Mouse (Mus musculus) embryonic facial prominence, embryonic 13.5 days (tissue): ENCODE measurements around the gene Rnf138rt1. TPM values are rescaled to one million over a fixed set of nuclear protein-coding genes. Genes with fewer than 3 reads are reported as not detected.

Source experiments
- ATAC-seq: fragments of 200-750 bp; cut with Nextera tagmentation; 2 replicates; pipeline ENCODE4 v1.8.0; 2017; ENCODE audit warnings: low read depth; ENCODE audit not compliant: insufficient number of reproducible peaks, insufficient read depth, low FRiP score, low TSS enrichment
- H3K27ac ChIP-seq: fragments of 300-500 bp; sonication (generic); 2 replicates; pipeline ENCODE4 v1.5.1; 2015; ENCODE audit warnings: moderate library complexity, mild to moderate bottlenecking, inconsistent platforms
- H3K27me3 ChIP-seq: fragments of 300-500 bp; sonication (generic); 2 replicates; pipeline ENCODE4 v1.6.1; 2015; ENCODE audit warnings: mild to moderate bottlenecking, inconsistent platforms
- H3K36me3 ChIP-seq: fragments of 300-500 bp; sonication (generic); 2 replicates; pipeline ENCODE4 v1.6.1; 2015; ENCODE audit warnings: mild to moderate bottlenecking, inconsistent platforms
- H3K4me1 ChIP-seq: fragments of 300-500 bp; sonication (generic); 2 replicates; pipeline ENCODE4 v1.6.1; 2015; ENCODE audit warnings: inconsistent platforms
- H3K4me2 ChIP-seq: fragments of 300-500 bp; sonication (generic); 2 replicates; pipeline ENCODE4 v1.6.1; 2015; ENCODE audit warnings: moderate library complexity, mild to moderate bottlenecking, inconsistent platforms
- H3K4me3 ChIP-seq: fragments of 300-500 bp; sonication (generic); 2 replicates; pipeline ENCODE4 v1.5.1; 2015; ENCODE audit warnings: mild to moderate bottlenecking, inconsistent platforms
- H3K9ac ChIP-seq: fragments of 300-500 bp; sonication (generic); 2 replicates; pipeline ENCODE4 v1.6.1; 2015; ENCODE audit warnings: mild to moderate bottlenecking, inconsistent platforms
- H3K9me3 ChIP-seq: fragments of 300-500 bp; sonication (generic); 2 replicates; pipeline ENCODE4 v1.6.1; 2016; ENCODE audit warnings: inconsistent platforms
- whole genome bisulfite sequencing: fragments of 180-500 bp; shearing (Covaris S2); methylation state at CpG from one replicate; pipeline ENCODE4 v1.1.7; 2015; ENCODE audit warnings: mixed read lengths; 5-methylcytosine and 5-hydroxymethylcytosine counted together
- polyA plus RNA-seq: library from polyadenylated mRNA; unstranded; fragments of >200 nt; fragmentation: Nextera tagmentation; extraction: Ambion mirVana; gene quantifications from 2 replicates; pipeline ENCODE4 v1.2.1, GENCODE M21; 2015

The Rnf138rt1 gene
- 0.22 and 0.35 TPM in 2 replicates for polyA plus RNA-seq

DNA sequence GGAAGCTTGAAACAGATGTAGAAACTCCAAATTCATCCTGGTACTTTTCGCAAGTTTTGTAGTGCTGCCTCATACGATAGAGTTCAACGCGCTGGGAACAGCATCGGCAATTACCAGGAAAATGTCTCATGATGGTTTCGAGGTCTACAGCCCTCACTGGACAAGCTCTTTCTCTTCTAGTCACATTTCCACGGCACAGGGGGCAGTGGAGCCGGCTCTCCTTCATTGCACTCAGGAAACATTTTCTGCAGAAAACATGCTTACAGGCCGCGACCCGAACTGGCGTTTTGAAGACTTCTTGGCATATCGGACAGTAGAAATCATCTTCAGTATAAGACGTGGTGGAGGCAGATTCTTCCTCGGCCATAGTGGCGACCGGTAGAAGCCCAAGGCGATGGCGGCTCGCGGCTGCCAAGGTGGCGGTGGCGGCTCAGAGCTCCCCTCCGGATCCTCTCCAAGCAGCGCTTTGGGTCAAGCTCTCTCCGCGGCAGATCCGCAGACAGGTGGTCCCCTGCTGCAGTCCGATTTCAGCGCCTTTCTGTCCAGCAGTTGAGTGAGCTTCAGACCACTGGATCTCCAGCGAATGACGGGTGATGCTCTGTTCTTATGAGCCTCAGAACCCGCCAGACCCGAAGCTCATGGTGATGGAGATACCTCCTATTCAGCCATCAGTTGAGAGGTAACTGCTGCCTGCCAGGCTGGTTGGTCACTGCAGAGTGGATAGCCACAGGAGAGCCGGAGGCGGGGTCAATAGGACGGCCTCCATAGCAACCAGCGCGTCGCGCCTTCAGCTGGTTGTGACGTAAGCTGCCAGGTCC, at the start of gene Rnf138rt1:
Rnf138rt1 (minus strand) TSS at position 713 of the 818 bp plus-strand sequence.
- no peaks in the 10 kb centered on the region for H3K4me1 ChIP-seq
- no peaks in the 10 kb centered on the region for H3K9me3 ChIP-seq
- H3K27ac ChIP-seq = no peak within 1 kb of the TSS
- no peak for ATAC-seq
- no peak within 1 kb of the TSS for H3K9ac ChIP-seq
- H3K27me3 ChIP-seq = peaks cover 69% of the 10 kb centered on the region
- H3K4me3 ChIP-seq = peak within 1 kb of the TSS; percentile 40
- peak within 1 kb of the TSS; percentile 69 for H3K4me2 ChIP-seq
- H3K36me3 ChIP-seq = no peaks in the 10 kb centered on the region
- WGBS = 32% methylated on average over 42 of the region's 42 CpGs

DNA sequence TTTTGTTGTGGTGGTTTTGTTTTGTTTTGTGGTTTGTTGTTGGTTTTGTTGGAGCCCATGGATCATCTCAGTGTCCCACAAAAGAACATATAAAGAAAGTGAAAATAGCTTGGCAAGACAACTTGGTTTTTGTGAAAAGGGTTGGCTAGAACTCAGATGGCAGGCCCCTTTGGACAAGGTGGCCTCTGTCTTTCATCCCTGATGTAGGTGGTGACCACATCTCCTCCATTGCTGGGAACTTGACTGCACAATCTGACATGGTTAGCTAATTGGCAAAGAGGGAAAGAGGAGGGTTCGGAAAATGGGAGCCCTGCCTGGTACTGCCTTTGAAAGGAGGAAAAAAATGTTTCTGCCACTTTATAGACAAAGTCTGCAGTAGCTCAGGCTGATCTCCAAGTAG, 46.1 kb upstream of the Rnf138rt1 start:
- Histone ChIP-seq H3K9me3 (no peaks in the 10 kb centered on the region), H3K4me2 (no peak overlapping the region), H3K4me3 (no peak overlapping the region), H3K27me3 (peaks cover 18% of the 10 kb centered on the region), H3K27ac (no peak overlapping the region), H3K4me1 (no peaks in the 10 kb centered on the region), H3K36me3 (no peaks in the 10 kb centered on the region), H3K9ac (no peak overlapping the region)
- ATAC-seq = no peak
- WGBS = 74% methylated on average over 1 of the region's 1 CpGs

DNA sequence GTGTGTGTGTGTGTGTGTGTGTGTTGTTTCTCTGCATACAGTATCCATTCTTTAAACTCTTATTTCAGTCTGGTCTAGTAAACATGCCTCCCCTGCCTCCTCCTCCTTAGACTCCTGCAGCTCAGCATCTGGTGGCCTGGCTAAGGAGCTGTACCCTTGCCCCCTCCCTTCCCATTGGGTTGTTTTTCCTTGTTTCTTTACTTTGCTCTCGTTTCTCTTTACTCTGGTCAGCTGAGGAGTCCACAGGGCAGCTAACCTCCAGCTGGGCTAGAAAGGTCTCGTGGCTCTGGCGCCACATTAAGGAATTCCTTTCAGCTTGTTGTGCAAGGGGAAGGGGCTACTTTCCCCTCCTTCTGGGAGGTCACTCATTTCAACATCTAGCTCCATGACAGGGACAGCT, 5.2 kb upstream of the Rnf138rt1 start:
- no peak for ATAC-seq
- Histone ChIP-seq H3K36me3 (no peaks in the 10 kb centered on the region), H3K4me1 (no peaks in the 10 kb centered on the region), H3K27me3 (peaks cover 51% of the 10 kb centered on the region), H3K9me3 (no peaks in the 10 kb centered on the region), H3K9ac (no peak overlapping the region), H3K4me3 (no peak overlapping the region), H3K27ac (no peak overlapping the region), H3K4me2 (no peak overlapping the region)
- 46% methylated on average over 3 of the region's 3 CpGs for WGBS

DNA sequence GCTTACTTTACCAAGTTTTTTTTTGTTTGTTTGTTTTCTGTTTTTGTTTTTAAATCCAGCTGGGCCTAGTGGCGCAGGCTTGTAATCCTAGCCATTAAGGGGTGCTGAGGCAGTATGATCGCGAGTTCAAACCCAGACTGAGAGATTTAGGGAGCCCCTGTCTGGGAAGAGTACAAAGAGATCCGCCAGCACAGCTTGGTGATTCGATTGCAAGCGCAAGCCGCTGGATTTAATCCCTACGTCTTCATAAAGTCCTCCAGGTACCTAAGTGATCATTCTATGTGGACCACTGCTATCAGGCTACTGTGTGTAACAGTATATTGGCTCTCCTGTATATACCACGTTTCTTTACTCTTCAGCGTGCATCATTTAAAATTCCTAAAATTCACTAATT, 303 bp upstream of the Rnf138rt1 start:
- H3K9ac ChIP-seq = no peak overlapping the region
- no peak overlapping the region for H3K27ac ChIP-seq
- ATAC-seq = no peak
- peak overlapping the region; percentile 40 for H3K4me3 ChIP-seq
- H3K36me3 ChIP-seq = no peaks in the 10 kb centered on the region
- 27% methylated on average over 10 of the region's 10 CpGs for WGBS
- H3K9me3 ChIP-seq = no peaks in the 10 kb centered on the region
- H3K27me3 ChIP-seq = peaks cover 65% of the 10 kb centered on the region
- peak overlapping the region; percentile 69 for H3K4me2 ChIP-seq
- H3K4me1 ChIP-seq = no peaks in the 10 kb centered on the region

DNA sequence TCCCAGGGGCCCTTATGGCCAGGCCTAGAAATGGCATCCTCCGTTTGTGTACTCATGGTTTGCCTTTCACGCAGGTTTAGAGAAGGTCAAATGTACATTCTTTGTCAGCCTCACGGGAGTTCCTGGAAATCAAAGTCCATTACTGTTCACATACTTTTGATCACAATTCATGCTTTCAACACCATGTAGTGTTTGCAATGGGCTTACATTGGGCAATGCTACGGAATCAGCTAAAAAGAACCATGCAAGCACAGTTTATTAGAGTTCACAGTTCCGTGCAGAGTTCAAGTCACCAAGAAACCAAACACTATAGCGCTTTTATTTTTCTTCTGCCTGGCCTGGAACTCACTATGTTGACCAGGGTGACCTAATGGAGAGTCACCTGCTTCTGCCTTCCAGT, 15.1 kb downstream of the Rnf138rt1 start:
- Histone ChIP-seq H3K9ac (no peak overlapping the region), H3K27ac (no peak overlapping the region), H3K27me3 (peaks cover 26% of the 10 kb centered on the region), H3K4me1 (no peaks in the 10 kb centered on the region), H3K4me2 (no peak overlapping the region), H3K9me3 (no peaks in the 10 kb centered on the region), H3K4me3 (no peak overlapping the region), H3K36me3 (no peaks in the 10 kb centered on the region)
- 79% methylated on average over 6 of the region's 6 CpGs for WGBS
- no peak for ATAC-seq

DNA sequence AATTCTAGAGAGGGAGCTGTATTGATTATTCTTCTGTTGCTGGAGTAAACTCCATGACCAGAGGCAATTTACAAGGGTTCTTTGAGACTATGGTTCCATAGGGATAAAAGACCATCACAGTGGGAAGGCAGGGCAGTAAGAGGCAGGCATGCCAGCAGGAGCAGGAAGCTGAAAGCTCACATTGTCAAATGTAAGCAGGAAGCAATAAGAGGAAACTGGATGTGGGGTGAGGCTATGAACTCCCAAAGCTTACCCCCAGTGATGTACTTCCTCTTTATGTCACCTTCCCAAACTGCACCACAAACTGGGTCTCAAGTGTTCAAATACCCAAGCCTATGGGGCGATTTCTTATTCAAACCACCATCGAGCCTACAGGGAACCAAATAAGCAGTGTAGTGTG, 17.2 kb downstream of the Rnf138rt1 start:
- no peak overlapping the region; the same call in 1 of the 2 replicates for H3K27ac ChIP-seq
- no peak overlapping the region for H3K9ac ChIP-seq
- no peaks in the 10 kb centered on the region for H3K9me3 ChIP-seq
- H3K4me1 ChIP-seq = no peaks in the 10 kb centered on the region
- peaks cover 24% of the 10 kb centered on the region for H3K27me3 ChIP-seq
- no peaks in the 10 kb centered on the region for H3K36me3 ChIP-seq
- no peak overlapping the region for H3K4me2 ChIP-seq
- 60% methylated on average over 2 of the region's 2 CpGs for WGBS
- no peak for ATAC-seq
- H3K4me3 ChIP-seq = no peak overlapping the region

DNA sequence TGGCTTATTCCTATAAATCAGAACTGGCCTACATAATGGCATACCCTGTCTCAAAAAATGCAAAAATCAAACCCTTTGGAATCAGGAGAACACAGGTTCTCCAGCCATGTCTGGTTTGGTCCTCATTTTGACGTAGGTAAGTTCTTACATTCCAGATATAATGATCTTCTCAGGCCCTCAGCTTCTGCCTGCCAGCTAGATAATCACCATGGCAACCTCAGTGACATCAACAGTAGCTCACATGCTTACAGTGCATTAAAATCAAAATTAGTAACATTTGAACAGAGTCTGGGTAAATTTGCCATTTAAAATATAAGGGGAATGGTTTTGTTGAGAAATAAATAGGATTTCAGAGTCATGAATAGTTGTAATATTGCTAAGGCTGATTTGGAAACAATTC, 22.2 kb downstream of the Rnf138rt1 start:
- H3K4me3 ChIP-seq = no peak overlapping the region
- H3K9ac ChIP-seq = no peak overlapping the region
- ATAC-seq = no peak
- H3K9me3 ChIP-seq = no peaks in the 10 kb centered on the region
- H3K36me3 ChIP-seq = no peaks in the 10 kb centered on the region
- no peak overlapping the region for H3K27ac ChIP-seq
- 53% methylated on average over 1 of the region's 1 CpGs for WGBS
- no peak overlapping the region for H3K4me2 ChIP-seq
- H3K4me1 ChIP-seq = no peaks in the 10 kb centered on the region
- H3K27me3 ChIP-seq = peaks cover 16% of the 10 kb centered on the region

DNA sequence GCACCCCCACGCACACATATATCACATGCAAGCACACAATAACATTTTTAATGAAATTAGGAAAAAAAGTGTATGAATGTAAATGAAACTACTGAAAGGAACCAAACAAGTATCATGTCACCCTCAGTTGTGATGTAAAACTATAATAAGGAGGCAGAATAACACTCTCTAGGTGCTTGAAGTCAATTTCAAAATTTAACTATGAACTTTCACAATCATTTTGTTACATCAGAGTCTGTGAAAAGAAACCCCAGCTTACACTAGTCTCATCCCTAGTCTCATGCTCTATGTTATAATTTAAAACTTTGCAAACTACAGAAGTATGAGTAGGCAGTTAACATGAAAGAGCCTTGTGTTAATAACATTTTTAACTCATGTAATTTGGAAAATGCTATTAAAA, 27.0 kb downstream of the Rnf138rt1 start:
- H3K4me2 ChIP-seq = no peak overlapping the region
- peaks cover 9% of the 10 kb centered on the region; the same call in 1 of the 2 replicates for H3K27me3 ChIP-seq
- no peak overlapping the region for H3K4me3 ChIP-seq
- 100% methylated on average over 1 of the region's 1 CpGs for WGBS
- no peak for ATAC-seq
- no peaks in the 10 kb centered on the region for H3K9me3 ChIP-seq
- H3K27ac ChIP-seq = no peak overlapping the region
- no peak overlapping the region for H3K9ac ChIP-seq
- no peaks in the 10 kb centered on the region for H3K36me3 ChIP-seq
- H3K4me1 ChIP-seq = no peaks in the 10 kb centered on the region

DNA sequence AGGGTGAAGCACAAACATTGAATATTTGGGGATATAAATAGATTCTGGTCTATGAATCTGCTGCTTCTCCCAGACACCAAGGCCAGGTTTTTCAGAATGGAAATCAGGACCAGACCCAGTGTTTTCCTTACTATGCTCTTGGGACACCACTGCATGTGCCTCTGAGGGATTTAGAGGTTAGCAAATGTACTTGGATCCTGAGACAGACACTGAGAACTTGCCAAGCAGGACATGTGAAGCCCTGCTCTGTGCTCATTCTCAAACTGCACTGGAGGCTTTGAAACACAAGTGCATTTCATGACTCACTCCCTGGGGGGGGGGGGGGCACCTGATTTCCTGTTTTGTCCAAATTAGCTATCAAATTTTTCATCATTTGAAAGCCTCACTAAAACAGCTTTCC, 37.5 kb downstream of the Rnf138rt1 start:
- no peak overlapping the region for H3K27ac ChIP-seq

DNA sequence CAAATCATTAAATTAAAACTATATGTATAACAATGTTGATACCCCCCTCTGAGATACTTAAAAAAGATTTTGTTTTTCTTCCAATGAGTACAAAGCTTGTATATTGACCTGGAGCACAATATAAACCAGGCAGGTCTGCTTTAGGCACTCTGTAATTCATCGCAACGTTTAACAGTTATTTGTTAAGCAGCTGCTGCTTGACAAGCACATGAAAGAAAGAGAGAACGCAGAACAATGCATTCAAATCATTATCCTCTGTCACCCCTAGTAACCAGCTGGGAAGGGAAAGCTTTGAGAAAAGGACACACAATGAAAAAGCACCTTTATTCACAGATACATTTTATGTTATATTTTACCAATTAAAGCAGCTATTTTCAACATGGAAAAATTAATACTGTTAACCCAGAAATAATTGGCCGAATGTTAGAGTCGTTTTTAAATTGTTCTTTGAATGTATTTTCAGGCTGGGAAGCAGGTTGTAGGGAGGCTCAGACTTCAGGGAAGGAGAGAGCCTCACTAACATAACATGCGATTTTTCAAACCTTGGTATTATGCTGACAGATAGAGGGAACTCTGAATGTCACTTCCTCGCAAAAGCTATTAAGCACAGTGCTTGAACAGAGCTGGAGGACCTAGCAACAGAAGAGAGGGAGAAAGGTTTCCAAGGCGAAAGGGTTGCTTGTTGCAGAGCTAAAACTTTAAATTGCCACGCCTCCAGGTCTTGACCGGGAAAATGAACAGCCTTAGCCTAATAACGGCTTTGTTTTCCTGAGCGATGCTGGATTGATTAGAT, 38.1 kb downstream of the Rnf138rt1 start:
- H3K27me3 ChIP-seq = peaks cover 16% of the 10 kb centered on the region; the same call in 1 of the 2 replicates
- no peaks in the 10 kb centered on the region for H3K9me3 ChIP-seq
- H3K9ac ChIP-seq = no peak overlapping the region
- ATAC-seq = no peak
- H3K4me2 ChIP-seq = peak overlapping the region; percentile 28; the same call in 1 of the 2 replicates
- no peaks in the 10 kb centered on the region for H3K4me1 ChIP-seq
- H3K36me3 ChIP-seq = no peaks in the 10 kb centered on the region
- 48% methylated on average over 12 of the region's 12 CpGs for WGBS
- no peak overlapping the region for H3K4me3 ChIP-seq
- H3K27ac ChIP-seq = no peak overlapping the region

More for the DNA sequence above, 37.5 kb downstream of the Rnf138rt1 start:
- Histone ChIP-seq H3K27me3 (peaks cover 16% of the 10 kb centered on the region; the same call in 1 of the 2 replicates), H3K36me3 (no peaks in the 10 kb centered on the region), H3K4me3 (no peak overlapping the region), H3K4me1 (no peaks in the 10 kb centered on the region), H3K9ac (no peak overlapping the region), H3K9me3 (no peaks in the 10 kb centered on the region), H3K4me2 (peak overlapping the region; percentile 28; the same call in 1 of the 2 replicates)
- ATAC-seq = no peak

DNA sequence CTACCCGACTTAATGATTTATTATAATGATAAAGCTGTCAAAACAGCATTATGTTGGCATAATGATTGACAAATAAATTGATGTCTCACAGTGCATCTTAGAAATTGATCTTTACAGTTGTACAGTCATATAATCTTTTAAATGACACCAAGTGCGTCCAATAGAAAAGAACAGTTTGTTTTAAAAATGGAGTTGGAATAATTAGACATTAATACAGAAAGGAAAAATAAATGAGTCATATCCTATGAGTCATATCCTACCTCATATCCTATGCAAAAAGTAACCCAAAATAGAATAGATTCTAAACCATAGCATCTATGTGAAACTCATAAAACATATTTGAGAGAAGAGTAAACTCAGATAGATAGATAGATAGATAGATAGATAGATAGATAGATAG, 40.5 kb downstream of the Rnf138rt1 start:
- H3K36me3 ChIP-seq = no peaks in the 10 kb centered on the region
- H3K4me2 ChIP-seq = no peak overlapping the region
- no peak overlapping the region for H3K9ac ChIP-seq
- H3K4me3 ChIP-seq = no peak overlapping the region
- no peak overlapping the region for H3K27ac ChIP-seq
- H3K27me3 ChIP-seq = peaks cover 12% of the 10 kb centered on the region; the same call in 1 of the 2 replicates
- no peaks in the 10 kb centered on the region for H3K9me3 ChIP-seq
- ATAC-seq = no peak
- H3K4me1 ChIP-seq = no peaks in the 10 kb centered on the region
- 66% methylated on average over 2 of the region's 2 CpGs for WGBS
